Mouse (Mus musculus): ENCODE measurements around the gene Dscaml1. TPM values are rescaled to one million over a fixed set of nuclear protein-coding genes. Genes with fewer than 3 reads are reported as not detected.

Gene Dscaml1
- polyA plus RNA-seq, 1 experiment from 2014 or later, result 0.23 TPM

- Histone ChIP-seq H3K4me1 (no peaks in the 10 kb centered on the region), H3K9me3 (replicated peaks) (no peaks in the 10 kb centered on the region), H3K36me3 (no peaks in the 10 kb centered on the region), H3K4me3 (no peak overlapping the region), H3K27ac (replicated peaks) (no peak overlapping the region), H3K27me3 (ENCODE audit: low read depth, poor library complexity, severe bottlenecking) (no peaks in the 10 kb centered on the region)
- WGBS, result 85% methylated on average over 7 of the region's 7 CpGs
- no peak for DNase-seq (ENCODE audit: low spot score)
Measured at GRCm38 (mm10) chr9:45719997-45720396, 293.6 kb downstream of the Dscaml1 start.

GRCm38 (mm10) chr9:45731851-45732250 is 305.4 kb downstream of the Dscaml1 start:
- DNase-seq (ENCODE audit: low spot score), result no peak
- Histone ChIP-seq H3K27ac (replicated peaks) (no peak overlapping the region; the same call in 1 of the 2 replicates), H3K9me3 (replicated peaks) (no peaks in the 10 kb centered on the region), H3K4me3 (no peak overlapping the region), H3K4me1 (no peaks in the 10 kb centered on the region), H3K27me3 (ENCODE audit: low read depth, poor library complexity, severe bottlenecking) (no peaks in the 10 kb centered on the region), H3K36me3 (no peaks in the 10 kb centered on the region)
- WGBS, result 87% methylated on average over 5 of the region's 5 CpGs

- no peak for DNase-seq (ENCODE audit: low spot score)
- Histone ChIP-seq H3K27ac (replicated peaks) (no peak overlapping the region), H3K4me3 (no peak overlapping the region), H3K36me3 (no peaks in the 10 kb centered on the region), H3K27me3 (ENCODE audit: low read depth, poor library complexity, severe bottlenecking) (no peaks in the 10 kb centered on the region), H3K4me1 (no peaks in the 10 kb centered on the region), H3K9me3 (replicated peaks) (no peaks in the 10 kb centered on the region)
- 76% methylated on average over 6 of the region's 6 CpGs for whole genome bisulfite sequencing
Measured at GRCm38 (mm10) chr9:45733246-45733645, 306.8 kb downstream of the Dscaml1 start.

GRCm38 (mm10) chr9:45739001-45739701 is 312.7 kb downstream of the Dscaml1 start:
- Histone ChIP-seq H3K36me3 (no peaks in the 10 kb centered on the region), H3K27me3 (ENCODE audit: low read depth, poor library complexity, severe bottlenecking) (no peaks in the 10 kb centered on the region), H3K9me3 (replicated peaks) (no peaks in the 10 kb centered on the region), H3K4me1 (peaks cover 17% of the 10 kb centered on the region), H3K4me3 (no peak overlapping the region), H3K27ac (replicated peaks) (peak overlapping the region; percentile 24; the same call in 1 of the 2 replicates)
- 77% methylated on average over 12 of the region's 12 CpGs for WGBS
- DNase-seq (ENCODE audit: low spot score), result no peak

GRCm38 (mm10) chr9:45739702-45740583 is 313.5 kb downstream of the Dscaml1 start:
- H3K4me1 ChIP-seq, result peaks cover 17% of the 10 kb centered on the region
- no peaks in the 10 kb centered on the region for H3K27me3 ChIP-seq (ENCODE audit: low read depth, poor library complexity, severe bottlenecking)
- no peak for DNase-seq (ENCODE audit: low spot score)
- no peaks in the 10 kb centered on the region for H3K36me3 ChIP-seq
- H3K9me3 ChIP-seq (replicated peaks), result no peaks in the 10 kb centered on the region
- 0 out of 2 replicates have a peak overlapping the region, but pooled peaks have one; percentile 39 for H3K27ac ChIP-seq (replicated peaks)
- WGBS, result 80% methylated on average over 17 of the region's 17 CpGs
- H3K4me3 ChIP-seq, result no peak overlapping the region

GRCm38 (mm10) chr9:45740584-45740980 is 314.2 kb downstream of the Dscaml1 start:
- no peaks in the 10 kb centered on the region for H3K36me3 ChIP-seq
- no peaks in the 10 kb centered on the region for H3K27me3 ChIP-seq (ENCODE audit: low read depth, poor library complexity, severe bottlenecking)
- no peak overlapping the region for H3K4me3 ChIP-seq
- no peaks in the 10 kb centered on the region for H3K9me3 ChIP-seq (replicated peaks)
- H3K27ac ChIP-seq (replicated peaks), result 0 out of 2 replicates have a peak overlapping the region, but pooled peaks have one; percentile 39
- peaks cover 17% of the 10 kb centered on the region for H3K4me1 ChIP-seq
- peak; percentile 34 for DNase-seq (ENCODE audit: low spot score)
- WGBS, result 80% methylated on average over 2 of the region's 2 CpGs

GRCm38 (mm10) chr9:45745451-45745850 is 319.0 kb downstream of the Dscaml1 start:
- WGBS, result 82% methylated on average over 7 of the region's 7 CpGs
- Histone ChIP-seq H3K27ac (replicated peaks) (0 out of 2 replicates have a peak overlapping the region, but pooled peaks have one; percentile 9), H3K4me1 (0 out of 2 replicates have a peak, but pooled peaks cover under 1% of the 10 kb centered on the region), H3K27me3 (ENCODE audit: low read depth, poor library complexity, severe bottlenecking) (no peaks in the 10 kb centered on the region), H3K36me3 (no peaks in the 10 kb centered on the region), H3K9me3 (replicated peaks) (no peaks in the 10 kb centered on the region), H3K4me3 (no peak overlapping the region)
- no peak for DNase-seq (ENCODE audit: low spot score)

GRCm38 (mm10) chr9:45749917-45750316 is 323.5 kb downstream of the Dscaml1 start:
- H3K9me3 ChIP-seq (replicated peaks), result no peaks in the 10 kb centered on the region
- no peak for DNase-seq (ENCODE audit: low spot score)
- no peak overlapping the region for H3K27ac ChIP-seq (replicated peaks)
- H3K4me1 ChIP-seq, result no peaks in the 10 kb centered on the region
- WGBS, result 89% methylated on average over 4 of the region's 4 CpGs
- H3K36me3 ChIP-seq, result no peaks in the 10 kb centered on the region
- no peaks in the 10 kb centered on the region for H3K27me3 ChIP-seq (ENCODE audit: low read depth, poor library complexity, severe bottlenecking)
- no peak overlapping the region for H3K4me3 ChIP-seq

- no peaks in the 10 kb centered on the region for H3K9me3 ChIP-seq (replicated peaks)
- H3K4me1 ChIP-seq, result no peaks in the 10 kb centered on the region
- H3K36me3 ChIP-seq, result no peaks in the 10 kb centered on the region
- 40% methylated on average over 8 of the region's 8 CpGs for WGBS
- peaks cover 5% of the 10 kb centered on the region; the same call in 1 of the 2 replicates for H3K27me3 ChIP-seq (ENCODE audit: low read depth, poor library complexity, severe bottlenecking)
- peak; percentile 74 for DNase-seq (ENCODE audit: low spot score)
- no peak overlapping the region for H3K4me3 ChIP-seq
- H3K27ac ChIP-seq (replicated peaks), result no peak overlapping the region
Measured at GRCm38 (mm10) chr9:45754452-45755091, 328.1 kb downstream of the Dscaml1 start.

GRCm38 (mm10) chr9:45766195-45766594 is 339.8 kb downstream of the Dscaml1 start:
- Histone ChIP-seq H3K27ac (replicated peaks) (no peak overlapping the region), H3K9me3 (replicated peaks) (no peaks in the 10 kb centered on the region), H3K36me3 (peaks cover 38% of the 10 kb centered on the region), H3K27me3 (ENCODE audit: low read depth, poor library complexity, severe bottlenecking) (no peaks in the 10 kb centered on the region), H3K4me1 (no peaks in the 10 kb centered on the region; the same call in 1 of the 2 replicates), H3K4me3 (no peak overlapping the region)
- WGBS, result 87% methylated on average over 6 of the region's 6 CpGs
- DNase-seq (ENCODE audit: low spot score), result no peak

GRCm38 (mm10) chr9:45767155-45767554 is 340.7 kb downstream of the Dscaml1 start:
- Histone ChIP-seq H3K36me3 (peaks cover 48% of the 10 kb centered on the region), H3K4me1 (no peaks in the 10 kb centered on the region; the same call in 1 of the 2 replicates), H3K27me3 (ENCODE audit: low read depth, poor library complexity, severe bottlenecking) (no peaks in the 10 kb centered on the region), H3K4me3 (no peak overlapping the region), H3K9me3 (replicated peaks) (no peaks in the 10 kb centered on the region), H3K27ac (replicated peaks) (no peak overlapping the region)
- DNase-seq (ENCODE audit: low spot score), result no peak
- WGBS, result 89% methylated on average over 8 of the region's 8 CpGs

- WGBS, result 88% methylated on average over 18 of the region's 18 CpGs
- Histone ChIP-seq H3K27me3 (ENCODE audit: low read depth, poor library complexity, severe bottlenecking) (no peaks in the 10 kb centered on the region), H3K36me3 (peaks cover 56% of the 10 kb centered on the region), H3K4me1 (no peaks in the 10 kb centered on the region; the same call in 1 of the 2 replicates), H3K9me3 (replicated peaks) (no peaks in the 10 kb centered on the region), H3K4me3 (no peak overlapping the region), H3K27ac (replicated peaks) (no peak overlapping the region)
- DNase-seq (ENCODE audit: low spot score), result no peak
Measured at GRCm38 (mm10) chr9:45768421-45768820, 342.0 kb downstream of the Dscaml1 start.

Data from midbrain, embryonic 10.5 days (tissue).